Comparison of ENCODE assay signal across 27 mouse cellular contexts in genomic region chr3:100401080-100401479, GRCm38 (mm10).
"Had no signal": no experiment of that assay in that cellular context is flagged by ENCODE, and none has a peak within 500 bp of the region (broad histone marks: within the 10 kb centered on the region; RNA-seq: fewer than 3 reads in every experiment).

No protein-coding gene starts in this region.

- H3K9me3 ChIP-seq: embryonic facial prominence, embryonic 10.5 days; embryonic facial prominence, embryonic 12.5 days; embryonic facial prominence, embryonic 13.5 days; embryonic facial prominence, embryonic 15.5 days; forebrain, embryonic 10.5 days; forebrain, embryonic 12.5 days; forebrain, embryonic 13.5 days; forebrain, embryonic 15.5 days had no signal

- DNase-seq: cerebellum, adult 2 months; cerebellum, adult 8-10 months; cerebellum, adult 9-10 months; cerebellum, adult 9-11 months; cerebellum, postnatal 10 days; cerebellum, postnatal 14 days; cerebellum, postnatal 25 days; cerebellum, postnatal 36 days; embryo, embryonic 11 days; forebrain, postnatal 0 days; gastrocnemius, adult 2 months; gastrocnemius, postnatal 10 days; gastrocnemius, postnatal 14 days; gastrocnemius, postnatal 25 days; gastrocnemius, postnatal 36 days; heart, adult 18-20 months had no signal

- H3K36me3 ChIP-seq: embryonic facial prominence, embryonic 10.5 days; embryonic facial prominence, embryonic 12.5 days; embryonic facial prominence, embryonic 13.5 days; embryonic facial prominence, embryonic 15.5 days; forebrain, embryonic 10.5 days; forebrain, embryonic 12.5 days; forebrain, embryonic 15.5 days had no signal

- H3K4me3 ChIP-seq: embryonic facial prominence, embryonic 10.5 days; embryonic facial prominence, embryonic 12.5 days; embryonic facial prominence, embryonic 13.5 days; embryonic facial prominence, embryonic 15.5 days; erythroblast, embryonic 14.5 days; forebrain, embryonic 10.5 days; forebrain, embryonic 12.5 days; forebrain, embryonic 13.5 days; forebrain, embryonic 15.5 days; gastrocnemius, adult 2 months had no signal

- H3K4me1 ChIP-seq: embryonic facial prominence, embryonic 10.5 days; embryonic facial prominence, embryonic 12.5 days; embryonic facial prominence, embryonic 13.5 days; forebrain, embryonic 10.5 days; forebrain, embryonic 12.5 days; forebrain, embryonic 13.5 days; forebrain, embryonic 15.5 days had no signal

- H3K9ac ChIP-seq: embryonic facial prominence, embryonic 12.5 days; embryonic facial prominence, embryonic 13.5 days; embryonic facial prominence, embryonic 15.5 days; forebrain, embryonic 12.5 days; forebrain, embryonic 13.5 days; forebrain, embryonic 15.5 days; forebrain, postnatal 0 days had no signal

- H3K4me2 ChIP-seq: embryonic facial prominence, embryonic 12.5 days; embryonic facial prominence, embryonic 13.5 days; embryonic facial prominence, embryonic 15.5 days; forebrain, embryonic 12.5 days; forebrain, embryonic 13.5 days; forebrain, embryonic 15.5 days had no signal

- ATAC-seq: forebrain, embryonic 13.5 days; forebrain, embryonic 14.5 days; forebrain, embryonic 15.5 days; forebrain, embryonic 16.5 days; forebrain, postnatal 0 days had no signal

- H3K27me3 ChIP-seq: embryonic facial prominence, embryonic 12.5 days; embryonic facial prominence, embryonic 13.5 days; embryonic facial prominence, embryonic 15.5 days; forebrain, embryonic 12.5 days; forebrain, embryonic 13.5 days; forebrain, embryonic 15.5 days had no signal

- H3K27ac ChIP-seq: embryonic facial prominence, embryonic 10.5 days; embryonic facial prominence, embryonic 12.5 days; embryonic facial prominence, embryonic 13.5 days; embryonic facial prominence, embryonic 15.5 days; forebrain, embryonic 10.5 days; forebrain, embryonic 12.5 days; forebrain, embryonic 13.5 days; forebrain, embryonic 15.5 days; gastrocnemius, adult 2 months had no signal
